Mouse (Mus musculus) liver, adult 2 months (tissue): Measurements from ENCODE around the gene Cyb561a3.

Source experiments
- CTCF ChIP-seq: fragments of 200-500 bp; IDR thresholded peaks from 2 replicates; pipeline ENCODE4 v1.5.1; 2011; ENCODE audit warnings: low read depth, low read length, control low read depth
- POLR2A ChIP-seq: fragments of 200-500 bp; IDR thresholded peaks from 2 replicates; pipeline ENCODE4 v1.6.1; 2011; ENCODE audit warnings: low read length, control low read depth; ENCODE audit not compliant: insufficient read depth; ENCODE audit errors: extremely low read depth

- TF ChIP-seq POLR2A: no peak
- no peak for TF ChIP-seq CTCF
Measured at GRCm38 (mm10) chr19:10599648-10600047, 22.7 kb downstream of the Cyb561a3 start.
